Mouse (Mus musculus) granulocyte monocyte progenitor cell, adult 5-6 weeks (primary cell): ENCODE results near the gene Mafb. TPM values are rescaled to one million over a fixed set of nuclear protein-coding genes. Genes with fewer than 3 reads are reported as not detected.
A peak's percentile ranks its signal among the peaks of the same experiment; 100 is the strongest.

ENCODE experiments used
- ATAC-seq: replicated peaks from 2 replicates; pipeline ENCODE4 v1.8.0; 2016; ENCODE audit warnings: mild to moderate bottlenecking, moderate TSS enrichment, inconsistent platforms; ENCODE audit not compliant: poor library complexity, severe bottlenecking
- total RNA-seq, 2 experiments: library from RNA; stranded (forward) in 1 of 2; stranded (reverse) in 1 of 2; fragments of 200-712, 200-1000 nt in 1 of 2; fragments of >200 nt in 1 of 2; fragmentation: Nextera tagmentation in 1 of 2; gene quantifications; 2 replicates each; pipeline ENCODE4 v1.2.3; 2014 to 2017

Mafb gene
- total RNA-seq, 2 experiments from 2014 or later: not detected

- ATAC-seq: no peak
These were observed 2.2 kb downstream of the Mafb start for GRCm38 (mm10) chr2:160364666-160365065.

GRCm38 (mm10) chr2:160364128-160364650 lies 2.7 kb downstream of the Mafb start:
- ATAC-seq: no peak

- no peak for ATAC-seq
These were observed 3.7 kb downstream of the Mafb start for GRCm38 (mm10) chr2:160363201-160363600.

- peak; percentile 77 for ATAC-seq
These were observed 5.3 kb downstream of the Mafb start for GRCm38 (mm10) chr2:160361442-160362121.

- ATAC-seq: peak; percentile 65
These were observed 6.5 kb downstream of the Mafb start for GRCm38 (mm10) chr2:160360234-160360874.

GRCm38 (mm10) chr2:160358896-160359295 lies 8.0 kb downstream of the Mafb start:
- ATAC-seq: no peak

GRCm38 (mm10) chr2:160357442-160357841 lies 9.4 kb downstream of the Mafb start:
- no peak for ATAC-seq

- ATAC-seq: no peak
These were observed 10.7 kb downstream of the Mafb start for GRCm38 (mm10) chr2:160356132-160356531.

- ATAC-seq: no peak
These were observed 12.5 kb downstream of the Mafb start for GRCm38 (mm10) chr2:160354319-160354718.

- ATAC-seq: peak; percentile 93
These were observed 13.3 kb downstream of the Mafb start for GRCm38 (mm10) chr2:160353581-160353980.

- no peak for ATAC-seq
These were observed 15.8 kb downstream of the Mafb start for GRCm38 (mm10) chr2:160351038-160351574.

GRCm38 (mm10) chr2:160349578-160349977 lies 17.3 kb downstream of the Mafb start:
- no peak for ATAC-seq

GRCm38 (mm10) chr2:160348796-160349195 lies 18.1 kb downstream of the Mafb start:
- ATAC-seq: no peak

- peak; percentile 84 for ATAC-seq
These were observed 18.7 kb downstream of the Mafb start for GRCm38 (mm10) chr2:160348072-160348604.

GRCm38 (mm10) chr2:160345644-160346043 lies 21.2 kb downstream of the Mafb start:
- no peak for ATAC-seq

GRCm38 (mm10) chr2:160340121-160340520 lies 26.7 kb downstream of the Mafb start:
- no peak for ATAC-seq

- ATAC-seq: peak; percentile 7; the same call in 1 of the 2 replicates
These were observed 27.3 kb downstream of the Mafb start for GRCm38 (mm10) chr2:160339595-160339994.

GRCm38 (mm10) chr2:160336053-160336452 lies 30.8 kb downstream of the Mafb start:
- peak; percentile 11; the same call in 1 of the 2 replicates for ATAC-seq

GRCm38 (mm10) chr2:160335043-160335442 lies 31.8 kb downstream of the Mafb start:
- ATAC-seq: peak; percentile 83

- no peak for ATAC-seq
These were observed 32.7 kb downstream of the Mafb start, which contains the start of gene Gm826 for GRCm38 (mm10) chr2:160334111-160334661. Gene Gm826 (minus strand): TSS chr2:160334162.
